Mouse (Mus musculus): ENCODE measurements at regions not wholly inside any gene's neighbourhood (a gene's known extent, or its start where the extent isn't known, plus 50 kb on each side); places are given as distances from the start of the nearest gene placed in this dataset.

GRCm38 (mm10) chrX:106985684-106986083 is 65.3 kb downstream of the Lpar4 start:
- no peak for DNase-seq

- peak in 1 of 2 experiments; percentile 25 for DNase-seq
Measured at GRCm38 (mm10) chrX:106986794-106987193, 66.4 kb downstream of the Lpar4 start.

GRCm38 (mm10) chrX:106987779-106988178 is 67.4 kb downstream of the Lpar4 start:
- DNase-seq: no peak

- DNase-seq: no peak
Measured at GRCm38 (mm10) chrX:107004496-107004895, 83.8 kb upstream of the P2ry10 start.

- DNase-seq: no peak
Measured at GRCm38 (mm10) chrX:107008968-107009367, 79.3 kb upstream of the P2ry10 start.

- no peak for DNase-seq
Measured at GRCm38 (mm10) chrX:107012615-107013014, 75.7 kb upstream of the P2ry10 start.

GRCm38 (mm10) chrX:107015335-107015734 is 73.0 kb upstream of the P2ry10 start:
- peak; percentile 0 to 11 for DNase-seq

GRCm38 (mm10) chrX:107031726-107032125 is 56.6 kb upstream of the P2ry10 start:
- peak in 1 of 2 experiments; percentile 7 for DNase-seq

- DNase-seq: no peak
Measured at GRCm38 (mm10) chrX:107038041-107038440, 50.3 kb upstream of the P2ry10 start.

Data from heart, adult 18-20 months (tissue).